Mouse (Mus musculus) lung, adult 2 months (tissue): ENCODE results near the gene Chchd1.

Experiments used
- CTCF ChIP-seq: fragments of 200-500 bp; IDR thresholded peaks from 2 replicates; pipeline ENCODE4 v1.5.1; 2011; ENCODE audit warnings: mild to moderate bottlenecking, low read length, control low read depth; ENCODE audit not compliant: insufficient read depth
- POLR2A ChIP-seq: fragments of 200-500 bp; IDR thresholded peaks from 2 replicates; pipeline ENCODE4 v1.6.1; 2011; ENCODE audit warnings: low read depth, mild to moderate bottlenecking, control low read depth, low read length, borderline replicate concordance; ENCODE audit errors: extremely low read depth

DNA sequence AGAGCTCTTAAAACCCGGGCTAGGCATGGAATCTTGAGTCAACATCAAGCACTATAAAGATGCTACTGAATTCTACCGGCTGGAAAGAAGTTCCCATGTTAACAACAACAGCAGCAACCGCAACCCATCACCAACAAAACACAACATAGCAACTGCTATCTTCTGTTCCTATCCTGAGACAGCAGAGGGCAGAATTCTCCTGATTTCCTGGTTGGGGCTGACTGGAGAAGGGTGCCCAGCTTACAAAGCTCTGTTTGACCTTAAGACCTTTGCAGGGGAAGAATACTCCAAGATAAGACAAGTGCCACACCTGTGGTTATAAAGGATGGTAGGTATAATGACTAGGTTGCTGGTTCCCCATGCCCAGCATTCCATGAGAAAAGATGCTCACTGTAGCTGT lies 44.1 kb downstream of the Chchd1 start:
- no peak for TF ChIP-seq CTCF
- no peak for TF ChIP-seq POLR2A
